Mouse (Mus musculus) adrenal gland (tissue): ENCODE measurements around the gene Lnx1.

Experiments
- intact Hi-C: fragments of 180-260 bp; cut with DNase I; formaldehyde crosslinking; loops from one replicate; pipeline ENCODE4 v1.15.1; 2025

Lnx1 gene

GRCm38 (mm10) chr5:74654527-74654926 lies 48.2 kb downstream of the Lnx1 start:
- intact Hi-C loops = no loop called here

- intact Hi-C loops = no loop called here
Measured at GRCm38 (mm10) chr5:74653766-74654165, 48.9 kb downstream of the Lnx1 start.

GRCm38 (mm10) chr5:74649122-74649521 lies 53.6 kb downstream of the Lnx1 start:
- intact Hi-C loops = loop anchor here (10.0 kb wide), 2 partner anchors 146 to 296 kb away; no protein-coding TSS in a partner anchor

GRCm38 (mm10) chr5:74648216-74648615 lies 54.5 kb downstream of the Lnx1 start:
- intact Hi-C loops = loop anchor here (10.0 kb wide), 2 partner anchors 147 to 297 kb away; no protein-coding TSS in a partner anchor

- intact Hi-C loops = loop anchor here (10.0 kb wide), 2 partner anchors 147 to 297 kb away; no protein-coding TSS in a partner anchor
Measured at GRCm38 (mm10) chr5:74647584-74647984, 55.1 kb downstream of the Lnx1 start.

- intact Hi-C loops = loop anchor here (5.0 to 10.0 kb wide), 3 partner anchors 153 to 515 kb away; no protein-coding TSS in a partner anchor
Measured at GRCm38 (mm10) chr5:74642291-74642690, 60.4 kb downstream of the Lnx1 start.

- intact Hi-C loops = loop anchor here (5.0 to 10.0 kb wide), 3 partner anchors 154 to 516 kb away; no protein-coding TSS in a partner anchor
Measured at GRCm38 (mm10) chr5:74641000-74641399, 61.7 kb downstream of the Lnx1 start.

- intact Hi-C loops = loop anchor here (5.0 to 10.0 kb wide), 3 partner anchors 154 to 517 kb away; no protein-coding TSS in a partner anchor
Measured at GRCm38 (mm10) chr5:74640504-74640903, 62.2 kb downstream of the Lnx1 start.

GRCm38 (mm10) chr5:74639516-74639915 lies 63.2 kb downstream of the Lnx1 start:
- intact Hi-C loops = no loop called here

GRCm38 (mm10) chr5:74634391-74634790 lies 68.3 kb downstream of the Lnx1 start:
- intact Hi-C loops = no loop called here

GRCm38 (mm10) chr5:74633453-74633852 lies 69.3 kb downstream of the Lnx1 start:
- intact Hi-C loops = no loop called here

- intact Hi-C loops = no loop called here
Measured at GRCm38 (mm10) chr5:74632369-74633114, 70.2 kb downstream of the Lnx1 start.

- intact Hi-C loops = no loop called here
Measured at GRCm38 (mm10) chr5:74628001-74628400, 74.7 kb downstream of the Lnx1 start.

GRCm38 (mm10) chr5:74624385-74624784 lies 78.3 kb downstream of the Lnx1 start:
- intact Hi-C loops = no loop called here

- intact Hi-C loops = no loop called here
Measured at GRCm38 (mm10) chr5:74623316-74624000, 79.3 kb downstream of the Lnx1 start.

GRCm38 (mm10) chr5:74621691-74622470 lies 80.8 kb downstream of the Lnx1 start:
- intact Hi-C loops = no loop called here

- intact Hi-C loops = no loop called here
Measured at GRCm38 (mm10) chr5:74618573-74619059, 84.1 kb downstream of the Lnx1 start.

- intact Hi-C loops = no loop called here
Measured at GRCm38 (mm10) chr5:74617816-74618572, 84.7 kb downstream of the Lnx1 start.

- intact Hi-C loops = no loop called here
Measured at GRCm38 (mm10) chr5:74613491-74614151, 89.1 kb downstream of the Lnx1 start.

GRCm38 (mm10) chr5:74612713-74613112 lies 90.0 kb downstream of the Lnx1 start:
- intact Hi-C loops = no loop called here
